Mouse (Mus musculus) kidney, adult 2 months (tissue): ENCODE data around the gene Grip1.

Experiments
- CTCF ChIP-seq: fragments of 200-500 bp; conservative IDR thresholded peaks from 2 replicates; pipeline ENCODE4 v1.5.1; 2011; ENCODE audit warnings: low read depth, mild to moderate bottlenecking, control low read depth, low read length, moderate library complexity, mixed read lengths; ENCODE audit not compliant: insufficient read depth, insufficient read length
- POLR2A ChIP-seq: fragments of 200-500 bp; IDR thresholded peaks from one replicate; pipeline ENCODE4 v1.6.1; 2011; ENCODE audit warnings: low read depth, low read length, control low read depth

- TF ChIP-seq CTCF (no peak), POLR2A (no peak)
Observed at GRCm38 (mm10) chr10:119867726-119868125, 414.1 kb downstream of the Grip1 start.
